Mouse (Mus musculus): ENCODE data around the gene Psrc1. TPM values are rescaled to one million over a fixed set of nuclear protein-coding genes. Genes with fewer than 3 reads are reported as not detected.

Psrc1 gene
- polyA plus RNA-seq, 1 experiment: 43.2 TPM

DNA sequence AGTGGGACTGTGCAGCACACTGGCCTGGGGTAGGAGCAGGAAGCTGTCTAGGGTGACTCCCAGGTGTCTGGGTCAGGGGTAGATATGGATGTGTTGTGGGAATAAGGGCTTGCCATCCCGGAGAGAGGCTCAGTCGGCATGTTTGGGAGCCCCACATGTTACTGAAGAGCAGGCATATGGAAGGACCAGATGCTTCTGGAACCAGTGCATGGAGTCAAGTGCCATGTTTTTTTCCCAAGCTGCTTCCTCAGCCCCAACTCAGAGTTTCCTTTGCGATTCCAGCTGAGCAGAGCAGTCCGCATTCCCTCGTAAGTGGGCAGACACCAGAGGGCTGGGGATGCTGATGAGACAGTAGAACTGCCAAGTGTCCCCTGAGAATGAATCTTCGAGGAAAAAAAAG is 39.4 kb downstream of the Psrc1 start:
- no peaks in the 10 kb centered on the region for H3K4me1 ChIP-seq (ENCODE audit: control insufficient read depth, insufficient read depth, low read length)
- TF ChIP-seq POLR2A (IDR thresholded peaks at IDR 0.05; ENCODE audit: borderline replicate concordance, control insufficient read depth, low read depth, low read length) (no peak), CTCF (IDR thresholded peaks at IDR 0.05; ENCODE audit: control insufficient read depth, insufficient read depth, low read length) (no peak)
- H3K27ac ChIP-seq (ENCODE audit: control insufficient read depth, insufficient read depth, low read depth, low read length, poor library complexity): no peak overlapping the region
- WGBS: 58% methylated on average over 6 of the region's 6 CpGs
- H3K4me3 ChIP-seq (replicated peaks; ENCODE audit: control insufficient read depth, low read depth, low read length): no peak overlapping the region

- TF ChIP-seq CTCF (IDR thresholded peaks at IDR 0.05; ENCODE audit: control insufficient read depth, insufficient read depth, low read length): no peak
- no peak for TF ChIP-seq POLR2A (IDR thresholded peaks at IDR 0.05; ENCODE audit: borderline replicate concordance, control insufficient read depth, low read depth, low read length)
- Histone ChIP-seq H3K27ac (ENCODE audit: control insufficient read depth, insufficient read depth, low read depth, low read length, poor library complexity) (no peak overlapping the region), H3K4me3 (replicated peaks; ENCODE audit: control insufficient read depth, low read depth, low read length) (no peak overlapping the region), H3K4me1 (ENCODE audit: control insufficient read depth, insufficient read depth, low read length) (no peaks in the 10 kb centered on the region)
- 39% methylated on average over 11 of the region's 11 CpGs for WGBS
Observed at GRCm38 (mm10) chr3:108423844-108424801, 40.5 kb downstream of the Psrc1 start.

DNA sequence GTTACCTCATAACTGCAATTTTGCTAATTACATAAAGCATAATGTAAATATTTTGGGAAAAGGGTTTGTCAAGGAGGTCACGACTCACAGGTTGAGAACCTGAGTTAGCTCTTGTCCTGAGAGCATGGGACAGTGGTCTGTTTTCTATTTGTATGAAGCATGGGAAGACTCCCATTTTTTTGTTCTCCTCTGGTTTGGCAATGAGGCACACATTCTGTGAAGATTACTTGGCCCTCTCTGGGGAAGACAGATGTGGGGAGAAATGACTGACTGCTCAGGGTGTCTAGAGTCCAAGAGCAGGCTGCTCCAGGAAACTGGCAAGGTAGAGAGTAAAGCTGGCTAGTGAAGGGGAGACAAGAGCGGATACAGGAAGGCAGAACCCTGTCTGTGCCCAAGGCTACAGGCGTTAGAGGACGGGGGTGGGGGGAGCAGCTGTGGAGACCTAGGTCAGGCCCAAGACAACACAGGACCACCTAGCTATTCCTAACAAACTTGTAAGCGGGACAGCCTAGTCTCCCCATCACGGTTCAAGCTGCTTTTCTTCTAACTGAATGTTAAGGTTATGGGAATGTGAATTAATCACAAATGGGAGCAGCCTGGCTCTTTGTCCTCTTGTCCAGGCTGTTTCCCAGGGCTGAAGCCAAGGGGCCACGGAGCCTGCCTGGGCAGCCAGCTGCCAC is 41.4 kb downstream of the Psrc1 start:
- Histone ChIP-seq H3K27ac (ENCODE audit: control insufficient read depth, insufficient read depth, low read depth, low read length, poor library complexity) (no peak overlapping the region), H3K4me3 (replicated peaks; ENCODE audit: control insufficient read depth, low read depth, low read length) (no peak overlapping the region), H3K4me1 (ENCODE audit: control insufficient read depth, insufficient read depth, low read length) (no peaks in the 10 kb centered on the region)
- 92% methylated on average over 7 of the region's 7 CpGs for WGBS
- TF ChIP-seq CTCF (IDR thresholded peaks at IDR 0.05; ENCODE audit: control insufficient read depth, insufficient read depth, low read length): no peak
- no peak for TF ChIP-seq POLR2A (IDR thresholded peaks at IDR 0.05; ENCODE audit: borderline replicate concordance, control insufficient read depth, low read depth, low read length)

DNA sequence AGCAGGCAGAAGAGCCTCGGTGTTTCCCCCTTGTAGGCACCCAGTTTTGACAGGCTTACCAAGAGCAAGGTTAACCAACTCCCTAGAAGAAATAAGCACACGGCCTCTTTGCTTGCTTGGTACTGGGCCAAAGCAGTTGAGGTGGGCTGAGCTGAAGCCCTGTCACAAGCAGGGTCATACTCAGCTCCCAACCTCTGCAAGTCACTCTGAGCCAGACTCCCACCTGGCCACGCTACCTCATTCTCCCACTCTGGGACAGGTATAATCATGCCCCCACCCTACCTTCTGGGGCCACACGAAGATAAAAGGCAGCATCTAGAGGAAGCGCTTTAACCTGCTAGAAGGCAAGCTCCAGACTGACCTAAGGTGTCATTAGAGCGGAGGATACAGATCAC is 42.0 kb downstream of the Psrc1 start:
- Histone ChIP-seq H3K27ac (ENCODE audit: control insufficient read depth, insufficient read depth, low read depth, low read length, poor library complexity) (no peak overlapping the region), H3K4me1 (ENCODE audit: control insufficient read depth, insufficient read depth, low read length) (no peaks in the 10 kb centered on the region), H3K4me3 (replicated peaks; ENCODE audit: control insufficient read depth, low read depth, low read length) (no peak overlapping the region)
- TF ChIP-seq CTCF (IDR thresholded peaks at IDR 0.05; ENCODE audit: control insufficient read depth, insufficient read depth, low read length): no peak
- TF ChIP-seq POLR2A (IDR thresholded peaks at IDR 0.05; ENCODE audit: borderline replicate concordance, control insufficient read depth, low read depth, low read length): no peak
- 86% methylated on average over 6 of the region's 6 CpGs for WGBS

GRCm38 (mm10) chr3:108432542-108433187 is 49.0 kb downstream of the Psrc1 start:
- TF ChIP-seq CTCF (IDR thresholded peaks at IDR 0.05; ENCODE audit: control insufficient read depth, insufficient read depth, low read length) (no peak), POLR2A (IDR thresholded peaks at IDR 0.05; ENCODE audit: borderline replicate concordance, control insufficient read depth, low read depth, low read length) (no peak)
- 94% methylated on average over 13 of the region's 13 CpGs for WGBS
- no peak overlapping the region; the same call in 1 of the 2 replicates for H3K27ac ChIP-seq (ENCODE audit: control insufficient read depth, insufficient read depth, low read depth, low read length, poor library complexity)
- no peaks in the 10 kb centered on the region for H3K4me1 ChIP-seq (ENCODE audit: control insufficient read depth, insufficient read depth, low read length)
- no peak overlapping the region for H3K4me3 ChIP-seq (replicated peaks; ENCODE audit: control insufficient read depth, low read depth, low read length)

- TF ChIP-seq POLR2A (IDR thresholded peaks at IDR 0.05; ENCODE audit: borderline replicate concordance, control insufficient read depth, low read depth, low read length) (no peak), CTCF (IDR thresholded peaks at IDR 0.05; ENCODE audit: control insufficient read depth, insufficient read depth, low read length) (no peak)
- H3K4me3 ChIP-seq (replicated peaks; ENCODE audit: control insufficient read depth, low read depth, low read length): no peak overlapping the region
- no peak overlapping the region; the same call in 1 of the 2 replicates for H3K27ac ChIP-seq (ENCODE audit: control insufficient read depth, insufficient read depth, low read depth, low read length, poor library complexity)
- 89% methylated on average over 18 of the region's 18 CpGs for WGBS
- H3K4me1 ChIP-seq (ENCODE audit: control insufficient read depth, insufficient read depth, low read length): no peaks in the 10 kb centered on the region
Observed at GRCm38 (mm10) chr3:108433188-108433880, 49.7 kb downstream of the Psrc1 start.

DNA sequence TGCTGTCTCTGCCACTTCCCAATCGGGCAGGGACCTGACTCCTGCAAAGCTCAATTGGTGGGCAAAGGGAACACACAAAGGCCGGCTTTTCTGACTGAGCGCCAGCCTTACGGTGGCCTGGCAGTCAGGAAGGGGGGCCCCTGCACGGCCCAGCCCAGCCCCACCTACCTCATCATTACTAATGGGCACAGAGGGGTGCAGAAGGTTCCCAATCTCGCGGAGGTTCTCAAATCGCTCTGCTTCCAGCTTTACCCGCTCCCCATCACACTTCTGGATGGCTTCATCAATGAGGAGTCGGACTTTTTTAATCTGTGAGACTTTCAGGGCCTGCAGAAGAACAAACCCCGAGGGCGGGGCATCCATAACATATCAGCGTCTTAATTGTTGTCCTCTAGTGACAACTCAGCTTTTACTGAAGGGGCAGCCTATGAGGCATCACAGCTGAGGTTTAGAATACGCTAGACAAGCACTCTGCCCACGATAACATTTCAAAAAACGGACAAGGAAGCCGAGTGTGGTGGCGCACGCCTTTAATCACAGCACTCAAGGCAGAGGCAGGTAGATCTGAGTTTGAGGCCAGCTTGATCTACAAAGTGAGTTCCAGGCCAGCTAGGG is 50.3 kb downstream of the Psrc1 start:
- H3K4me3 ChIP-seq (replicated peaks; ENCODE audit: control insufficient read depth, low read depth, low read length): no peak overlapping the region
- TF ChIP-seq POLR2A (IDR thresholded peaks at IDR 0.05; ENCODE audit: borderline replicate concordance, control insufficient read depth, low read depth, low read length) (no peak), CTCF (IDR thresholded peaks at IDR 0.05; ENCODE audit: control insufficient read depth, insufficient read depth, low read length) (no peak)
- WGBS: 85% methylated on average over 19 of the region's 19 CpGs
- H3K4me1 ChIP-seq (ENCODE audit: control insufficient read depth, insufficient read depth, low read length): no peaks in the 10 kb centered on the region
- H3K27ac ChIP-seq (ENCODE audit: control insufficient read depth, insufficient read depth, low read depth, low read length, poor library complexity): no peak overlapping the region; the same call in 1 of the 2 replicates

Measured in bone marrow, adult 2 months (tissue).